Mouse (Mus musculus): Measurements from ENCODE around the gene Ptpn1. TPM values are rescaled to one million over a fixed set of nuclear protein-coding genes. Genes with fewer than 3 reads are reported as not detected.

The Ptpn1 gene
- polyA plus RNA-seq (2015; fragmentation: Nextera tagmentation; extraction: Ambion mirVana), result 94.4 and 104 TPM in 2 replicates

GRCm38 (mm10) chr2:167931985-167932726, at the start of gene Ptpn1:
TSS of gene Ptpn1 (plus strand) at chr2:167932057.
- peaks cover 43% of the 10 kb centered on the region for H3K4me1 ChIP-seq
- WGBS, result under 1% methylated on average over 73 of the region's 99 CpGs
- peak within 1 kb of the TSS; percentile 86 for H3K4me2 ChIP-seq
- peak within 1 kb of the TSS; percentile 65 for H3K27ac ChIP-seq
- peak within 1 kb of the TSS; percentile 98 for H3K4me3 ChIP-seq
- peak within 1 kb of the TSS; percentile 96 for H3K9ac ChIP-seq
- peak; percentile 98 for ATAC-seq
- no peaks in the 10 kb centered on the region for H3K36me3 ChIP-seq (ENCODE audit: poor library complexity, severe bottlenecking)
- no peaks in the 10 kb centered on the region for H3K27me3 ChIP-seq
- H3K9me3 ChIP-seq (replicated peaks), result no peaks in the 10 kb centered on the region

- no peak overlapping the region for H3K4me2 ChIP-seq
- H3K4me1 ChIP-seq, result peaks cover 7% of the 10 kb centered on the region; the same call in 1 of the 2 replicates
- WGBS, result 72% methylated on average over 7 of the region's 7 CpGs
Measured at GRCm38 (mm10) chr2:167886485-167886884, 45.4 kb upstream of the Ptpn1 start.

GRCm38 (mm10) chr2:167887516-167888347, 44.1 kb upstream of the Ptpn1 start:
- ATAC-seq, result no peak
- WGBS, result 10% methylated on average over 22 of the region's 22 CpGs
- Histone ChIP-seq H3K4me3 (peak overlapping the region; percentile 25), H3K27me3 (peaks cover 17% of the 10 kb centered on the region; the same call in 1 of the 2 replicates), H3K9ac (peak overlapping the region; percentile 18; the same call in 1 of the 2 replicates), H3K36me3 (ENCODE audit: poor library complexity, severe bottlenecking) (no peaks in the 10 kb centered on the region), H3K27ac (no peak overlapping the region), H3K9me3 (replicated peaks) (0 out of 2 replicates have a peak, but pooled peaks cover 2% of the 10 kb centered on the region), H3K4me2 (peak overlapping the region; percentile 55), H3K4me1 (peaks cover 7% of the 10 kb centered on the region; the same call in 1 of the 2 replicates)

More at GRCm38 (mm10) chr2:167886485-167886884, 45.4 kb upstream of the Ptpn1 start:
- no peak overlapping the region for H3K9ac ChIP-seq
- peaks cover 9% of the 10 kb centered on the region; the same call in 1 of the 2 replicates for H3K9me3 ChIP-seq (replicated peaks)
- H3K27ac ChIP-seq, result no peak overlapping the region
- H3K27me3 ChIP-seq, result peaks cover 11% of the 10 kb centered on the region; the same call in 1 of the 2 replicates
- ATAC-seq, result no peak
- H3K4me3 ChIP-seq, result no peak overlapping the region
- no peaks in the 10 kb centered on the region for H3K36me3 ChIP-seq (ENCODE audit: poor library complexity, severe bottlenecking)

- H3K27me3 ChIP-seq, result peaks cover 24% of the 10 kb centered on the region
- WGBS, result 71% methylated on average over 6 of the region's 6 CpGs
- H3K9ac ChIP-seq, result no peak overlapping the region
- no peak overlapping the region for H3K4me3 ChIP-seq
- no peak overlapping the region for H3K4me2 ChIP-seq
- H3K27ac ChIP-seq, result no peak overlapping the region
- no peaks in the 10 kb centered on the region for H3K9me3 ChIP-seq (replicated peaks)
- peaks cover 7% of the 10 kb centered on the region; the same call in 1 of the 2 replicates for H3K4me1 ChIP-seq
- no peaks in the 10 kb centered on the region for H3K36me3 ChIP-seq (ENCODE audit: poor library complexity, severe bottlenecking)
- no peak for ATAC-seq
Measured at GRCm38 (mm10) chr2:167888834-167889233, 43.0 kb upstream of the Ptpn1 start.

DNA sequence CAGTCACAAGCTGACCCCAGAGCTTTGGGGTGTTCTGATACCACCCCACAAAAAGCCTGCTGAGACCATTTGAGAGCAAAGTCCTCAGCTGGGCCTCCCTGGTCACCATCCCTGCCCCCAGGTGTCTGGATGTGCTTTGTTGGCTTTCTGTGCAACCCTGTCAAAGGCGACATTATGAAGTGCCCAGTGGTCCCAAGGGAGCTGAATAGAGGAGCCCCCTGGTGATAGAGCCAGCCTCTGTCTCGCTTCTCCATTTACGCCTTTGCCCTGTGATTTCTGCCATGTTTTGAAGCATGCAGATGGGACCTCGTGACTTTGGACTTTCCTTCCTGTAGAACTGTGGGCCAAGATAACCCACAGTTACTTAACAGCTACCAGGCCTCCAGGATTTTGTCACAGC, 42.0 kb upstream of the Ptpn1 start:
- H3K27ac ChIP-seq, result no peak overlapping the region
- WGBS, result 69% methylated on average over 4 of the region's 4 CpGs
- peaks cover 7% of the 10 kb centered on the region; the same call in 1 of the 2 replicates for H3K4me1 ChIP-seq
- H3K9ac ChIP-seq, result no peak overlapping the region
- ATAC-seq, result no peak
- peaks cover 30% of the 10 kb centered on the region for H3K27me3 ChIP-seq
- no peaks in the 10 kb centered on the region for H3K9me3 ChIP-seq (replicated peaks)
- H3K4me3 ChIP-seq, result no peak overlapping the region
- no peak overlapping the region for H3K4me2 ChIP-seq
- H3K36me3 ChIP-seq (ENCODE audit: poor library complexity, severe bottlenecking), result no peaks in the 10 kb centered on the region

GRCm38 (mm10) chr2:167891908-167892307, 39.9 kb upstream of the Ptpn1 start:
- Histone ChIP-seq H3K9me3 (replicated peaks) (no peaks in the 10 kb centered on the region), H3K9ac (no peak overlapping the region), H3K4me1 (peaks cover 7% of the 10 kb centered on the region; the same call in 1 of the 2 replicates), H3K4me2 (no peak overlapping the region), H3K36me3 (ENCODE audit: poor library complexity, severe bottlenecking) (no peaks in the 10 kb centered on the region), H3K4me3 (no peak overlapping the region), H3K27ac (no peak overlapping the region), H3K27me3 (peaks cover 35% of the 10 kb centered on the region)
- no peak for ATAC-seq
- WGBS, result 11% methylated on average over 9 of the region's 9 CpGs

DNA sequence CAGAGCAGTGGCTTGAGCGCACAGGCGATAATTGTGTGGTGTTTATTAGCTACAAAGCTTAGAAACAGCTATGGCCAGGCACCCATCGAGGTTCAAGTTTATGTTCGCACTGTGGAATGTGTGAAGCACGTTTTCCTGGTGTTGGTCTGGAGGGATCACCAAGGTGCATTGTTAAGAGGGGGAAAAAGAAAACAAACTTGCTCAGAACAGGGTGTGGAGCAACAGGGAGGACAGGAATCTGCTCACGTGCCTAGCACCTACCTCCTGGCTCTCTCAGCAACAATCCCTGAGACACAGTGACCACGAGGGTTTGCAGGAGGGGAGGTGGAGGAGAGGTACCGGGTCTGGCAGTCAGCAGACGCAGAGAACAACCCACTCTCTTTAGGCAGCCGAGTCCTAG, 38.2 kb upstream of the Ptpn1 start:
- Histone ChIP-seq H3K36me3 (ENCODE audit: poor library complexity, severe bottlenecking) (no peaks in the 10 kb centered on the region), H3K27me3 (peaks cover 30% of the 10 kb centered on the region), H3K4me1 (no peaks in the 10 kb centered on the region), H3K4me2 (no peak overlapping the region), H3K4me3 (no peak overlapping the region), H3K9ac (no peak overlapping the region), H3K9me3 (replicated peaks) (no peaks in the 10 kb centered on the region), H3K27ac (no peak overlapping the region)
- 68% methylated on average over 10 of the region's 10 CpGs for WGBS
- ATAC-seq, result no peak

DNA sequence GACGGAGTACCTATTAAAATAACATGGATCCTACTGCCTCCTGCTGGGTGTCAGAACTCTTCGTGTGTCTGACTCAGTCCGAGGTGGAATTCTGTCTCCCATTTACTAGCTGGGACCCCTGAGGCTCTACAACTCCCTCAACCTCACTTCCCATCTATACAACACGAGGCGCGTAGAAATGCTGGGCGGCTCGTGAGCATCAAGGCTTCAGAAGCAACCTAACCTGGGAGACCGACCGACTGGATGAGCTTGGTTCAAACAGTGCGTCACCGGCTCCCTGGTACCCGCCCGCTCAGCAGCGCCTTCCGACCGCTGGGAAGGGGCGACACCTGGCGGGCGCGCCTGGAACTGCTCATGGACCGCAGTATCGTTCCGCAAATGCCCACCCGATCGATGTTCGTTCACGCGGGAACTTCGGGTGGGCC, 36.9 kb upstream of the Ptpn1 start:
- no peaks in the 10 kb centered on the region for H3K9me3 ChIP-seq (replicated peaks)
- H3K27me3 ChIP-seq, result peaks cover 29% of the 10 kb centered on the region
- WGBS, result 2% methylated on average over 30 of the region's 30 CpGs
- H3K36me3 ChIP-seq (ENCODE audit: poor library complexity, severe bottlenecking), result no peaks in the 10 kb centered on the region
- no peak overlapping the region for H3K9ac ChIP-seq
- peak overlapping the region; percentile 50 for H3K4me2 ChIP-seq
- no peak overlapping the region for H3K27ac ChIP-seq
- 0 out of 2 replicates have a peak, but pooled peaks cover 2% of the 10 kb centered on the region for H3K4me1 ChIP-seq
- 0 out of 2 replicates have a peak overlapping the region, but pooled peaks have one; percentile 19 for H3K4me3 ChIP-seq
- ATAC-seq, result peak; percentile 86

- 76% methylated on average over 8 of the region's 8 CpGs for WGBS
- no peak for ATAC-seq
- H3K36me3 ChIP-seq (ENCODE audit: poor library complexity, severe bottlenecking), result no peaks in the 10 kb centered on the region
Measured at GRCm38 (mm10) chr2:167897896-167898295, 34.0 kb upstream of the Ptpn1 start.

GRCm38 (mm10) chr2:167899989-167900421, 31.9 kb upstream of the Ptpn1 start:
- no peak overlapping the region for H3K27ac ChIP-seq
- no peak for ATAC-seq

More at GRCm38 (mm10) chr2:167897896-167898295, 34.0 kb upstream of the Ptpn1 start:
- peaks cover 25% of the 10 kb centered on the region for H3K27me3 ChIP-seq
- H3K9ac ChIP-seq, result no peak overlapping the region
- H3K4me1 ChIP-seq, result 0 out of 2 replicates have a peak, but pooled peaks cover 5% of the 10 kb centered on the region
- H3K4me3 ChIP-seq, result no peak overlapping the region
- no peaks in the 10 kb centered on the region for H3K9me3 ChIP-seq (replicated peaks)
- H3K27ac ChIP-seq, result no peak overlapping the region
- H3K4me2 ChIP-seq, result no peak overlapping the region

DNA sequence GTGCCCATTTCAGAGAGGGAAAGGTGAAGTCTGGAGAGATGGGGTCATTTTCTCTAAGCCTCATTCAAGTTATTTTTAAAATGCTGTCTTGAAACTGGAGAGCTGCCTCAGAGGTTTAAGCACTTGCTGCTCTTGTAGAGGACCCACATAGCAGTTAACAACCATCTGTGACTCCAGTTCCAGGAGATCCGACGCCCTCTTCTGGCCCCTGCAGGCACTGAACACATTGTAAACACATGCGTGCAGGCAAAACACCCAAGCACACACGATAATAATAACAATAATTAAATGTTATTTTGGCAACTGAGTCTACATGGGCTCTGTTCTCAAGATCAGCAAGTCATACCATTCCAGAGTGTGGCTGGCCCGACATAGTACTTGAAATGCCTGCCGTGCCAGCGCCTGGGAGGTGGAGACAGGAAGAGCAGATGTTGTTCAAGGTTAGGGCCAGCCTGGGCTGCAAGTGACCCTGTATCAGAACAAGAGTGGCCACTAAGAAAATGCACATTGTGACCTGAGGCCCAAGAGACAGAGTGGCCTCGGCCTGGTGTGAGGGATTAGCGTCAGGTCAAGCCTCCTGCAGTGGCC, 29.6 kb upstream of the Ptpn1 start:
- WGBS, result 73% methylated on average over 9 of the region's 9 CpGs
- H3K9me3 ChIP-seq (replicated peaks), result no peaks in the 10 kb centered on the region
- H3K27ac ChIP-seq, result no peak overlapping the region
- no peak overlapping the region for H3K4me3 ChIP-seq
- H3K9ac ChIP-seq, result no peak overlapping the region
- peaks cover 4% of the 10 kb centered on the region; the same call in 1 of the 2 replicates for H3K27me3 ChIP-seq
- H3K36me3 ChIP-seq (ENCODE audit: poor library complexity, severe bottlenecking), result no peaks in the 10 kb centered on the region
- no peak overlapping the region for H3K4me2 ChIP-seq
- ATAC-seq, result no peak
- H3K4me1 ChIP-seq, result 0 out of 2 replicates have a peak, but pooled peaks cover 5% of the 10 kb centered on the region

More at GRCm38 (mm10) chr2:167899989-167900421, 31.9 kb upstream of the Ptpn1 start:
- Histone ChIP-seq H3K4me2 (no peak overlapping the region), H3K9ac (no peak overlapping the region), H3K36me3 (ENCODE audit: poor library complexity, severe bottlenecking) (no peaks in the 10 kb centered on the region), H3K4me1 (0 out of 2 replicates have a peak, but pooled peaks cover 5% of the 10 kb centered on the region), H3K27me3 (peaks cover 12% of the 10 kb centered on the region), H3K4me3 (no peak overlapping the region), H3K9me3 (replicated peaks) (no peaks in the 10 kb centered on the region)
- 47% methylated on average over 16 of the region's 16 CpGs for WGBS

Data from forebrain, embryonic 13.5 days (tissue).